Mouse (Mus musculus) v-Abl transformed pro-B cells (cell line): ENCODE results near the gene Rnase11.

ENCODE experiments used
- in situ Hi-C, 2 experiments: fragments of 400-800 bp; cut with MboI; formaldehyde crosslinking; loops; one replicate each; pipeline ENCODE4 v1.15.1; 2025; ENCODE audit not compliant: unreplicated experiment in 2 of 2

Rnase11 gene

GRCm38 (mm10) chr14:51050063-51050462, at the start of gene Rnase11:
TSS of gene Rnase11 (minus strand) at chr14:51050163.
- in situ Hi-C loops, result no loop called here

GRCm38 (mm10) chr14:51098921-51099320, 49.0 kb upstream of the Rnase11 start:
- in situ Hi-C loops, result loop anchor here (5.0 to 25.0 kb wide), 5 partner anchors 67 to 1612 kb away; partner anchors contain the start of genes Ang4 (in 2 of the 2), Tmem253 (in 1 of the 2) and Zfp219 (in 1 of the 2)

- in situ Hi-C loops, result loop anchor here (5.0 to 25.0 kb wide), 5 partner anchors 66 to 1611 kb away; partner anchors contain the start of genes Ang4 (in 2 of the 2), Tmem253 (in 1 of the 2) and Zfp219 (in 1 of the 2)
These were observed 48.3 kb upstream of the Rnase11 start for GRCm38 (mm10) chr14:51098300-51098699.

GRCm38 (mm10) chr14:51095736-51096524, 46.0 kb upstream of the Rnase11 start:
- in situ Hi-C loops, result loop anchor here (5.0 to 25.0 kb wide), 5 partner anchors 64 to 1609 kb away; partner anchors contain the start of genes Ang4 (in 2 of the 2), Tmem253 (in 1 of the 2) and Zfp219 (in 1 of the 2)

GRCm38 (mm10) chr14:51094921-51095320, 45.0 kb upstream of the Rnase11 start:
- in situ Hi-C loops, result loop anchor here (5.0 to 25.0 kb wide), 5 partner anchors 63 to 1608 kb away; partner anchors contain the start of genes Ang4 (in 2 of the 2), Tmem253 (in 1 of the 2) and Zfp219 (in 1 of the 2)

- in situ Hi-C loops, result loop anchor here (25.0 kb wide), 2 partner anchors 918 to 1607 kb away; partner anchors contain the start of genes Tmem253 (in 1 of the 2) and Zfp219 (in 1 of the 2)
These were observed 44.3 kb upstream of the Rnase11 start for GRCm38 (mm10) chr14:51094096-51094875.

- in situ Hi-C loops, result loop anchor here (25.0 kb wide), 2 partner anchors 919 to 1606 kb away; partner anchors contain the start of genes Tmem253 (in 1 of the 2) and Zfp219 (in 1 of the 2)
These were observed 43.5 kb upstream of the Rnase11 start for GRCm38 (mm10) chr14:51093496-51093895.

GRCm38 (mm10) chr14:51092073-51092620, 42.2 kb upstream of the Rnase11 start:
- in situ Hi-C loops, result loop anchor here (25.0 kb wide), 2 partner anchors 920 to 1605 kb away; partner anchors contain the start of genes Tmem253 (in 1 of the 2) and Zfp219 (in 1 of the 2)

- in situ Hi-C loops, result loop anchor here (25.0 kb wide), 2 partner anchors 921 to 1604 kb away; partner anchors contain the start of genes Tmem253 (in 1 of the 2) and Zfp219 (in 1 of the 2)
These were observed 41.2 kb upstream of the Rnase11 start, which contains the start of the genes Rnase4 and Ang for GRCm38 (mm10) chr14:51090921-51091900. TSS of gene Rnase4 (plus strand) at chr14:51091077. TSS of gene Ang (plus strand) at chr14:51091150.

GRCm38 (mm10) chr14:51090077-51090781, 40.3 kb upstream of the Rnase11 start:
- in situ Hi-C loops, result loop anchor here (25.0 kb wide), 2 partner anchors 922 to 1603 kb away; partner anchors contain the start of genes Tmem253 (in 1 of the 2) and Zfp219 (in 1 of the 2)

- in situ Hi-C loops, result loop anchor here (10.0 to 25.0 kb wide), 4 partner anchors 923 to 1915 kb away; partner anchors contain the start of genes Naa30 (in 1 of the 2), Rab2b (in 1 of the 2), Tmem253 (in 1 of the 2) and Tox4 (in 1 of the 2)
These were observed 39.7 kb upstream of the Rnase11 start for GRCm38 (mm10) chr14:51089674-51090076.

GRCm38 (mm10) chr14:51088970-51089673, 39.2 kb upstream of the Rnase11 start:
- in situ Hi-C loops, result loop anchor here (10.0 to 25.0 kb wide), 4 partner anchors 923 to 1914 kb away; partner anchors contain the start of genes Naa30 (in 1 of the 2), Rab2b (in 1 of the 2), Tmem253 (in 1 of the 2) and Tox4 (in 1 of the 2)

GRCm38 (mm10) chr14:51088166-51088969, 38.4 kb upstream of the Rnase11 start:
- in situ Hi-C loops, result loop anchor here (10.0 to 25.0 kb wide), 4 partner anchors 924 to 1914 kb away; partner anchors contain the start of genes Naa30 (in 1 of the 2), Rab2b (in 1 of the 2), Tmem253 (in 1 of the 2) and Tox4 (in 1 of the 2)

GRCm38 (mm10) chr14:51087762-51088161, 37.8 kb upstream of the Rnase11 start:
- in situ Hi-C loops, result loop anchor here (10.0 to 25.0 kb wide), 4 partner anchors 925 to 1913 kb away; partner anchors contain the start of genes Naa30 (in 1 of the 2), Rab2b (in 1 of the 2), Tmem253 (in 1 of the 2) and Tox4 (in 1 of the 2)

- in situ Hi-C loops, result loop anchor here (10.0 to 25.0 kb wide), 4 partner anchors 926 to 1911 kb away; partner anchors contain the start of genes Naa30 (in 1 of the 2), Rab2b (in 1 of the 2), Tmem253 (in 1 of the 2) and Tox4 (in 1 of the 2)
These were observed 35.9 kb upstream of the Rnase11 start for GRCm38 (mm10) chr14:51085911-51086310.
